Mouse (Mus musculus) liver, adult 2 months (tissue): ENCODE results near the gene Spag6.

Experiments
- CTCF ChIP-seq: fragments of 200-500 bp; IDR thresholded peaks from 2 replicates; pipeline ENCODE4 v1.5.1; 2011; ENCODE audit warnings: low read depth, low read length, control low read depth
- POLR2A ChIP-seq: fragments of 200-500 bp; IDR thresholded peaks from 2 replicates; pipeline ENCODE4 v1.6.1; 2011; ENCODE audit warnings: low read length, control low read depth; ENCODE audit not compliant: insufficient read depth; ENCODE audit errors: extremely low read depth

DNA sequence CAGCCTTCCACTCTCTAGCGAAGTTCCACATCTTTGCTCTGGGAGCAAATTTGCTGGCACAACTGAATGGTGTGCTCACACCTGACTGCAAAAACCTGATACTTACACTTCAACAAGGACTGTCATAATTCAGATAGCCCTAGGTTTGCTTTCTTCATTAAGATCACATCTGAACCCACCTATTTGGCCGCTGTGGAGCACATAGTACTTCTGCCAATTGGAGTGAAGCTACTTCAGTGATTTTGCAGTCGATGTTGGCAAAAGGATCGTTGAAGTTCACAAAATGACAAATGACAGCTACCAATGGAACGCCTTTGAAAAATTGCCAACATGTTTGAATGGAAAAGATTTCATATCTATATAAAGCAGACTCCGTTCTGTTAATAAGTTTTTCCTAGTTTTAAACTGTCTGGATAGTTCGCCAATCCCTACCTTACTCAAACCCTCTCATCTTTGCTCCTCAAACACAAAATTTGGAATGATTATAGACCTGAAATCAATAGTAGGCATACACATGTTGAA is 1.9 kb downstream of the Spag6 start:
- no peak for TF ChIP-seq CTCF
- TF ChIP-seq POLR2A: no peak
